Mouse (Mus musculus): Measurements from ENCODE around the gene Ildr2. TPM values are rescaled to one million over a fixed set of nuclear protein-coding genes. Genes with fewer than 3 reads are reported as not detected.

The Ildr2 gene
- total RNA-seq, 2 experiments from 2014 or later: not detected

- ATAC-seq (replicated peaks; ENCODE audit: low FRiP score, low TSS enrichment, poor library complexity, severe bottlenecking): no peak
Observed at GRCm38 (mm10) chr1:166281836-166282235, 27.9 kb downstream of the Ildr2 start.

GRCm38 (mm10) chr1:166282597-166283210 lies 28.8 kb downstream of the Ildr2 start:
- ATAC-seq (replicated peaks; ENCODE audit: low FRiP score, low TSS enrichment, poor library complexity, severe bottlenecking): no peak

- no peak for ATAC-seq (replicated peaks; ENCODE audit: low FRiP score, low TSS enrichment, poor library complexity, severe bottlenecking)
Observed at GRCm38 (mm10) chr1:166283451-166283850, 29.5 kb downstream of the Ildr2 start.

DNA sequence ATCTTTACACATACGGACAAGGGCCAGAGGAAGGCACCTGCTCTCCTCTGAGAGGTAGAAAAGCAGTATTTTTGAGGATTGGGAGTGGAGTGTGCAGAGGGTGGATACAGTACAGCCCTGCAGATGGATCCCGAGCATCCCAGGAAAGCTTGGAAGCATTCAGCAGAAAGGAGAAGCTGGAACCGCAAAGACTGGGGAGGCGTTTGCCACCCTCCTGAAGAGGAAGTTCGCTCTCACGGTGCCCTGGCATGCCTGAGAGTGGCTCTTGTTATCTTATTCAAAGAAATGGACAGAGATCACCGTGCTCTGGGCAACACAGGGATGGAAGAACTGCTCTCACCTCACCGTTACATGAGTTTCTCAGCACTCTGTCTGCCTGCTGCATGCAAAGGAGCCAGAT lies 30.5 kb downstream of the Ildr2 start:
- no peak for ATAC-seq (replicated peaks; ENCODE audit: low FRiP score, low TSS enrichment, poor library complexity, severe bottlenecking)

GRCm38 (mm10) chr1:166286231-166286630 lies 32.3 kb downstream of the Ildr2 start:
- ATAC-seq (replicated peaks; ENCODE audit: low FRiP score, low TSS enrichment, poor library complexity, severe bottlenecking): no peak

GRCm38 (mm10) chr1:166290562-166290961 lies 36.6 kb downstream of the Ildr2 start:
- ATAC-seq (replicated peaks; ENCODE audit: low FRiP score, low TSS enrichment, poor library complexity, severe bottlenecking): no peak

GRCm38 (mm10) chr1:166293086-166293485 lies 39.1 kb downstream of the Ildr2 start:
- no peak for ATAC-seq (replicated peaks; ENCODE audit: low FRiP score, low TSS enrichment, poor library complexity, severe bottlenecking)

GRCm38 (mm10) chr1:166295548-166295947 lies 41.6 kb downstream of the Ildr2 start:
- ATAC-seq (replicated peaks; ENCODE audit: low FRiP score, low TSS enrichment, poor library complexity, severe bottlenecking): no peak

GRCm38 (mm10) chr1:166296371-166296770 lies 42.4 kb downstream of the Ildr2 start:
- no peak for ATAC-seq (replicated peaks; ENCODE audit: low FRiP score, low TSS enrichment, poor library complexity, severe bottlenecking)

GRCm38 (mm10) chr1:166296971-166297370 lies 43.0 kb downstream of the Ildr2 start:
- no peak for ATAC-seq (replicated peaks; ENCODE audit: low FRiP score, low TSS enrichment, poor library complexity, severe bottlenecking)

DNA sequence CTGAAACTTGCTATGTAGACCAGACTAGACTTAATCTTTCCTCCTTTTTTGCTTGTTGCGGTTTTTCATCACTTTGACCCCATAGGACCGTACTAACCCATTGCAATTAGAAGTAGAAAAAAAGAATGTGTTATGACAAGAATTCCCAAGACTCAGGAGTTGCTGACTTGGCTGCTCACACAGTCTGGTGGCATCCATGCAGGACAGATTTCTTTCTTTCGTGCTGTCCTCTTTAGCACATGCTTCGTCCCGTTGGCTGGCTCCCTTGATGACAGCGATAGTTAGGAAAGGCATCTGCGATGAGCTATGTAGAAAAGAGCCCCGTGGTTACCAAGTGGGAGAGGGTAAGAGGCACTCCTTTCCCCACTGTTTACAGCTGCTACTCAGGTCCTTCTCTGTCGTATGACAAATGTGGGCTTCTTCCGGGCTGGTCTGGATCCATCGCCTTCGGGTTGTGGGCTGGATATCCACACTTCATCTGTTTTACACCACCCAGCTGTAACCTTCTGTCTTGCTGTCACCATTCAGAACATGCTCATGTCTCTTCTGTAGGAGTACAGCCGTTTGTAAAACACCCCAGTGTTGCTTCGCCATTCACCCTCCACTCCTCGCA lies 43.7 kb downstream of the Ildr2 start:
- no peak for ATAC-seq (replicated peaks; ENCODE audit: low FRiP score, low TSS enrichment, poor library complexity, severe bottlenecking)

- no peak for ATAC-seq (replicated peaks; ENCODE audit: low FRiP score, low TSS enrichment, poor library complexity, severe bottlenecking)
Observed at GRCm38 (mm10) chr1:166298884-166299283, 44.9 kb downstream of the Ildr2 start.

DNA sequence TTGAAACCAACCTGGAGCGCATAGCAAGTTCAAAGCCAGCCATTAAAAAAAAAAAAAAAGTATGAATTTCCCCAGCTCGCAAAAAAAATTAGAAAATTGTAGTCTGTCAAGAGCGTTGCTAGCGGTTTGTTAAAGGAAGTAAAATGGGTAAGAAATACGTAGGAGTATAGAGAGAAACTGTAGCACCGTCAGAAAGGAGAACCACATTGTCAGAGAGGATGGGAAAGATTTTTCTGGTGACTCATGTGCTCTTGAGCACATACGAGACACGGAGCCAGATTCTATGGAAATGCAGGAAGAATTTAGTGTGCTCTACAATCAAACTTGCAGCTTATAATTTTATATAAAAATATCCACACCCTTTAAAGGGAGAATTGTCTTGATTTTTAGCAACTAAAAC lies 45.9 kb downstream of the Ildr2 start:
- ATAC-seq (replicated peaks; ENCODE audit: low FRiP score, low TSS enrichment, poor library complexity, severe bottlenecking): no peak

- ATAC-seq (replicated peaks; ENCODE audit: low FRiP score, low TSS enrichment, poor library complexity, severe bottlenecking): no peak
Observed at GRCm38 (mm10) chr1:166300526-166300925, 46.6 kb downstream of the Ildr2 start.

GRCm38 (mm10) chr1:166304352-166305240 lies 50.7 kb downstream of the Ildr2 start:
- ATAC-seq (replicated peaks; ENCODE audit: low FRiP score, low TSS enrichment, poor library complexity, severe bottlenecking): no peak

DNA sequence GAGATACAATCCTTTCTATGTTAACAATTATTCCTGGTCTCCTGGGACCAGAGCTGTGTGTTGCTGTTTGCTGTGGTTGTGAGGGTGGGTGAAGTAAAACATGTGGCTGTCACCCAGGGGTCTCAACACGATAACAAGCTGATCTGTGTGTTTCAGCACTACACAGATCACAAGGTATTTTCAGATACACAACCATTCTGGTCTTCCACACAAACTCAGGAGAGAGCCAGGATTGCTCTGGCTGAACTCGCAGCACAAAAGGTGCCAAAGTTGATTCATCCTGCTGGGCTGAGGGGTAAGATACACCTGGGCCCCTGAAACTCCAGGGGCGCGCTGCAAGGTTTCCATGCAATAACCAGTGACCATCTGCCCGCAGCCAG lies 54.5 kb downstream of the Ildr2 start:
- no peak for ATAC-seq (replicated peaks; ENCODE audit: low FRiP score, low TSS enrichment, poor library complexity, severe bottlenecking)

DNA sequence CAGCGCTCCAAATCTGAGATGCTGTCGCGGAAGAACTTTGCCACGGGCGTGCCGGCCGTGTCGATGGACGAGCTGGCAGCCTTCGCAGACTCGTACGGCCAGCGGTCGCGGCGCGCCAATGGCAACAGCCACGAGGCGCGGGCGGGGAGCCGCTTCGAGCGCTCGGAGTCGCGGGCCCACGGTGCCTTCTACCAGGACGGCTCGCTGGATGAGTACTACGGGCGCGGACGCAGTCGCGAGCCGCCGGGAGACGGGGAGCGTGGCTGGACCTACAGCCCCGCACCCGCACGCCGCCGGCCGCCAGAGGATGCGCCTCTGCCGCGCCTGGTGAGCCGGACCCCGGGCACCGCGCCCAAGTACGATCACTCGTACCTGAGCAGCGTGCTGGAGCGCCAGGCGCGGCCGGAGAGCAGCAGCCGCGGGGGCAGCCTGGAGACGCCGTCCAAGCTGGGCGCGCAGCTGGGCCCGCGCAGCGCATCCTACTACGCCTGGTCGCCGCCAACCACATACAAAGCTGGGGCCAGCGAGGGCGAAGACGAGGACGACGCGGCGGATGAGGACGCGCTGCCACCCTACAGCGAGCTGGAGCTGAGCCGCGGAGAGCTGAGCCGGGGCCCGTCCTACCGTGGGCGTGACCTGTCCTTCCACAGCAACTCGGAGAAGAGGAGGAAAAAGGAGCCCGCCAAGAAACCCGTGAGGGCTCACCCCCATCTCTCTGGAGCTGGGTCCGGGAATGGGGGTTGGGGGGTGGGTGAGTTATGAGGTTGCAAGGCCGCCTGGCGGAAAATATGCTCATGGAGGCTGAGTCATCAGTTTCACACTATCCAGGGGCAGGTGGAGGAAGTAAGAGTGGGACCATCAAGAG lies 55.1 kb downstream of the Ildr2 start:
- no peak for ATAC-seq (replicated peaks; ENCODE audit: low FRiP score, low TSS enrichment, poor library complexity, severe bottlenecking)

GRCm38 (mm10) chr1:166311151-166311550 lies 57.2 kb downstream of the Ildr2 start:
- no peak for ATAC-seq (replicated peaks; ENCODE audit: low FRiP score, low TSS enrichment, poor library complexity, severe bottlenecking)

- ATAC-seq (replicated peaks; ENCODE audit: low FRiP score, low TSS enrichment, poor library complexity, severe bottlenecking): no peak
Observed at GRCm38 (mm10) chr1:166313637-166314036, 59.7 kb downstream of the Ildr2 start.

GRCm38 (mm10) chr1:166315706-166316105 lies 61.8 kb downstream of the Ildr2 start:
- ATAC-seq (replicated peaks; ENCODE audit: low FRiP score, low TSS enrichment, poor library complexity, severe bottlenecking): no peak

Data from megakaryocyte-erythroid progenitor cell, adult 5-6 weeks (primary cell).